Mouse (Mus musculus) heart, postnatal 0 days (tissue): ENCODE measurements around the gene Lce3a.

Experiments used
- CTCF ChIP-seq: IDR thresholded peaks from 2 replicates; pipeline ENCODE4 v1.5.1; 2016; ENCODE audit warnings: antibody characterized with exemption, control low read depth, low read depth
- EP300 ChIP-seq: IDR thresholded peaks from 2 replicates; pipeline ENCODE4 v1.6.1; 2016; ENCODE audit warnings: antibody characterized with exemption, low read depth

- TF ChIP-seq EP300 (no peak), CTCF (no peak)
These were observed 20.8 kb downstream of the Lce3a start for GRCm38 (mm10) chr3:92905182-92905581.
